Mouse (Mus musculus) liver, embryonic 14.5 days (tissue): ENCODE results near the gene Chaf1a.

Experiments
- CTCF ChIP-seq: IDR thresholded peaks from 2 replicates; pipeline ENCODE4 v1.5.1; 2016; ENCODE audit warnings: antibody characterized with exemption, low read depth, control low read depth
- EP300 ChIP-seq: IDR thresholded peaks from 2 replicates; pipeline ENCODE4 v1.6.1; 2016; ENCODE audit warnings: antibody characterized with exemption, low read depth

DNA sequence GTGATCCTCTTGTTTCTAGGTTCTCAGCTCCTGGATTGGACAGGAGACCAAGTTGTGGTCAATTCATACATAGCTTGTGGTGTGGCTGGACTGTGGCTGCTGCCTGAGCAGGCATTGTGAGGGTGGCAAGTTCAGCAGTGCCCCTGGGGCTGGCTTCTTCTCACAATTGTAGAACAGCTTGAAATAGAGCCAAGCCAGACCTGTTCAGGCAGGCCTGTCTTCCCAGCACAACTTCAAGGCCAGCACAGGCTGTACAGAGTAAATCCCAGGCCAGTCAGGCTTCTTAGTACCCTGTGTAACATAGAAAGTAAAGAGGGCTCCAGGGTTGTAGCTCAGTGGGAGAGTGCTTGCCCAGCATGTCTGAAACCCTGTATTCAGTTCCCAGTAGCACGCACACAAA is 52.6 kb downstream of the Chaf1a start:
- TF ChIP-seq CTCF (no peak), EP300 (no peak)
